Mouse (Mus musculus): Measurements from ENCODE around the gene Celf5.

DNA sequence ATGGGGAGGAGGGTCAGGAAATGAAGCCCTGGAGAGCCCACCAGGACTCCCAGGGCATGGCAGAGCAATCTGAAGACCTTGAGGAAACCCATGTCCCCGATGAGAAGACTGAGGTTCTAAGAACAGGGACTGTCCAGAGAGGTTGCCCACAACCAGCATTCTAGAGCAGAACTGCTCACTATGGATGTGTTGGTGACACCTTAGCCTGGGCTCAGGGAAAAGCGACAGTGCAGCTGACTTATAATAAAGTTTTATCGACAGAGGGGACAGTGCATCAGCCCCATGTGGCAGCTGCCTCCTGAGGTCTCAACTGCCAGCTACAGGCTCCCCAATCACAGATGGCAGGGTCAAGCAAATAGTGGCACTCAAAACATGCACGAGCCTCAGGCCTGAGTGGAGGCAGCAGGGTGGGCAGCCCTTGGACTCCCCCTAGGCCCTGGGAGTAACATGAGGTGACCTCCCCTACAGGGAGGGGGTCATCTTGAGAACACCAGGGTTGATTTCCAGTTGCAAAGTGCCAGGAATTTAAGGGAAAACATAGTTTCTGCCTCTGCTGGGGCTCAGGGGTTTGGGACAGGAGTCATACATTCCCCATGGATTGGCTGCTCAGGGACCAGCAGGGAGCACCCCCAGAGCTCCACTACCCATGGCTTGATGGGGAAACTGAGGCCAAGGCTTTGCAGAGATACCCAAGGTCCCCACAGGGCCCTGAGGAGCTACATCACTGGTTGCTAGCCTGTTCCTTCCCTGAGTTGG lies 61.3 kb downstream of the Celf5 start:
- TF ChIP-seq GATA1 (IDR thresholded peaks at IDR 0.05; ENCODE audit: low read length) (no peak), TAL1 (IDR thresholded peaks at IDR 0.05; ENCODE audit: low read length) (no peak)

All from erythroblast, embryonic 14.5 days (primary cell).